Mouse (Mus musculus) heart, embryonic 13.5 days (tissue): ENCODE results near the gene Ifitm3. TPM values are rescaled to one million over a fixed set of nuclear protein-coding genes. Genes with fewer than 3 reads are reported as not detected.

ENCODE experiments used
- ATAC-seq: fragments of 200-750 bp; cut with Nextera tagmentation; 2 replicates; pipeline ENCODE4 v1.8.0; 2017; ENCODE audit warnings: moderate TSS enrichment; ENCODE audit not compliant: insufficient number of reproducible peaks, low FRiP score, low TSS enrichment; ENCODE audit errors: extremely low read depth
- H3K27ac ChIP-seq: fragments of 300-500 bp; sonication (generic); replicated peaks from 2 replicates; pipeline ENCODE4 v1.5.1; 2015; ENCODE audit warnings: moderate library complexity, mild to moderate bottlenecking, inconsistent platforms
- H3K27me3 ChIP-seq: fragments of 300-500 bp; sonication (generic); replicated peaks from 2 replicates; pipeline ENCODE4 v1.6.1; 2015; ENCODE audit warnings: mild to moderate bottlenecking, inconsistent platforms
- H3K36me3 ChIP-seq: fragments of 300-500 bp; sonication (generic); 2 replicates; pipeline ENCODE4 v1.6.1; 2015; ENCODE audit warnings: mild to moderate bottlenecking, inconsistent platforms
- H3K4me1 ChIP-seq: fragments of 300-500 bp; sonication (generic); 2 replicates; pipeline ENCODE4 v1.6.1; 2015; ENCODE audit warnings: inconsistent platforms
- H3K4me2 ChIP-seq: fragments of 300-500 bp; sonication (generic); 2 replicates; pipeline ENCODE4 v1.6.1; 2015; ENCODE audit warnings: inconsistent platforms, mild to moderate bottlenecking, moderate library complexity
- H3K4me3 ChIP-seq: fragments of 300-500 bp; sonication (generic); 2 replicates; pipeline ENCODE4 v1.5.1; 2015; ENCODE audit warnings: moderate library complexity, mild to moderate bottlenecking, inconsistent platforms
- H3K9ac ChIP-seq: fragments of 300-500 bp; sonication (generic); 2 replicates; pipeline ENCODE4 v1.6.1; 2015; ENCODE audit warnings: inconsistent platforms, mild to moderate bottlenecking, moderate library complexity
- H3K9me3 ChIP-seq: fragments of 300-500 bp; sonication (generic); 2 replicates; pipeline ENCODE4 v1.6.1; 2016; ENCODE audit warnings: inconsistent platforms
- WGBS: fragments of 180-500 bp; shearing (Covaris S2); methylation state at CpG from one replicate; pipeline ENCODE4 v1.1.7; 2015; ENCODE audit warnings: mixed read lengths; 5-methylcytosine and 5-hydroxymethylcytosine counted together
- polyA plus RNA-seq: library from polyadenylated mRNA; unstranded; fragments of >200 nt; fragmentation: Nextera tagmentation; extraction: Ambion mirVana; gene quantifications from 2 replicates; pipeline ENCODE4 v1.2.1, GENCODE M21; 2015

Gene Ifitm3
- polyA plus RNA-seq: 73.2 and 78.1 TPM in 2 replicates

DNA sequence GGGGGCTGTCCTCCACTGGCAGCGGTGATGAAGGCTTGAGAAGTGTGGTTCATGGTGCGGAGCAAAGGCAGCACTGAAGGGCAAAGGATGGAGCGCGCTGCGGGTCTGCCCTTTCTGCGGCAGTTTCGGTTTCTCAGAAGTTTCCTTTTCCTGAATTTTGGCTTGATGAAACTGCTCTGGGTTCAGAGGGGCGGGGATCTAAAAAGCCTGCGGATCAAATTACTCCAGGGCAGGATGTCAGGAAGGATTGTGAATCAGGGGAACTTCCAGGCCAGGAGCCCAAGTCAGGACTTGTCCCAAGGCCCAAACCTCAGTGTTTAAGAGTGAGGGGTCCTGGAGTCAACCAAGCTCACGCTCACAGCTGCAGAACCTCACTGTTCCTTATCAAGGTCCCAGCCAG is at the start of gene Ifitm3:
Ifitm3 (minus strand) TSS at position 178 of the 400 bp plus-strand sequence.
- Histone ChIP-seq H3K27ac (peak within 1 kb of the TSS; percentile 51), H3K36me3 (no peaks in the 10 kb centered on the region), H3K9me3 (no peaks in the 10 kb centered on the region), H3K4me1 (peaks cover 23% of the 10 kb centered on the region), H3K4me3 (peak within 1 kb of the TSS; percentile 55), H3K27me3 (peaks cover 12% of the 10 kb centered on the region; the same call in 1 of the 2 replicates), H3K4me2 (peak within 1 kb of the TSS; percentile 67), H3K9ac (peak within 1 kb of the TSS; percentile 76)
- 7% methylated on average over 10 of the region's 10 CpGs for WGBS
- no peak for ATAC-seq

DNA sequence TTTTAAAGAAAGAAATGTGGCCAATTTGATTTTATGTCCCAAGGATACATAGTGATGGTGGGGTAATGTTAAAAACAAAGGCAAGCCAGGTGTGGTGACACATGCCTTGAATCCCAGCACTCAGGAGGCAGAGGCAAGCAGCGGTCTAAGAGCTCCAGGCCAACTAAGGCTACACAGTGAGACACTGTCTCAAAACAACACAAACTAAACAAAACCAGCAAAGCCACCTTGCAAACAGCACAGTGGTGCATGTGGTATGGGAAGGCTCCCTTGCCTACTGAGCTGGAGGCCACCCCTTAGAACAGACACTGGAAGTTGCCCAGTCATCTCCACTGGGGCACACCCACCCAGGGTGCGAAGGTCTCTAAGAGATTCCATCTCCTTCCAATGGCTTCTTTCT is 49.4 kb upstream of the Ifitm3 start:
- no peaks in the 10 kb centered on the region for H3K36me3 ChIP-seq
- H3K9ac ChIP-seq: no peak overlapping the region
- peaks cover 95% of the 10 kb centered on the region for H3K27me3 ChIP-seq
- H3K4me3 ChIP-seq: peak overlapping the region; percentile 60
- ATAC-seq: no peak
- WGBS: 68% methylated on average over 2 of the region's 2 CpGs
- peaks cover 13% of the 10 kb centered on the region for H3K4me1 ChIP-seq
- H3K4me2 ChIP-seq: peak overlapping the region; percentile 92
- H3K9me3 ChIP-seq: peaks cover 3% of the 10 kb centered on the region; the same call in 1 of the 2 replicates
- H3K27ac ChIP-seq: no peak overlapping the region

DNA sequence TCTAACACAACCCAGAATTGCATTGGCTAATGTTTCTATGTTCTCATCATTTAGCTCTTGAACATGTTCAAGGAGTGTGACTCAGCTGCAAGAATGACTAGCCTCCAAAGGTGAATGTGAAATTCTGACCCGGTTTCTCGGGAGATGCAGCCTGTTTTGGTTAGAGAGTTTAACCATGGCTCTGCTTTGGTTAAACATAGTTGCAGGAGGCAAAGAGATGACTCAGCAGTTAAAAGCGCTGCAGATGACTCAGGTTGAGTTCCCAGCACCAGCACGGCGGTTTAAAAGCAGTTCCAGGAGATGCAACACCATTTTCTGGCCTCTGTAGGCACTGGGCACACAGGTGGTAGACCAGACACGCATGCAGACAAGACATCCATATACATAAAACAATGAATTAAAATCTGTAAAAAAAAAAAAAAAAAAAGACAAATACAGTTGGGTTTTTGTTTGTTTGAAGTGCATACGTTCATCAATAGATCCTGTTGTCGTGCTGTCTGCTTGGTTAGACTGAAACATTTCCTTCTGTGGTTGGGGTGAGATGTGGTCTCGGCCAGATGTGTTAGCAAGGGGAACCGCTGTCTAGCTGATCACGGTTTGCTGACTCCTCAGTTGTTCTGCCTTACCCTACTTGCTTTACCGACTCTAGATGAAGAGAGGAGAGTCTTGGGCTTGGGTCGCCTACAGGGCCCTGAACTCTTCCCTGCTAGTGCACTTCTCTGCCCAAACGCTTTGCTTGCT is 48.2 kb upstream of the Ifitm3 start:
- no peak overlapping the region for H3K9ac ChIP-seq
- ATAC-seq: no peak
- peaks cover 3% of the 10 kb centered on the region; the same call in 1 of the 2 replicates for H3K9me3 ChIP-seq
- no peaks in the 10 kb centered on the region for H3K36me3 ChIP-seq
- H3K4me3 ChIP-seq: no peak overlapping the region
- H3K27me3 ChIP-seq: peaks cover 84% of the 10 kb centered on the region
- no peak overlapping the region for H3K4me2 ChIP-seq
- peaks cover 13% of the 10 kb centered on the region for H3K4me1 ChIP-seq
- no peak overlapping the region for H3K27ac ChIP-seq
- WGBS: 83% methylated on average over 14 of the region's 14 CpGs

DNA sequence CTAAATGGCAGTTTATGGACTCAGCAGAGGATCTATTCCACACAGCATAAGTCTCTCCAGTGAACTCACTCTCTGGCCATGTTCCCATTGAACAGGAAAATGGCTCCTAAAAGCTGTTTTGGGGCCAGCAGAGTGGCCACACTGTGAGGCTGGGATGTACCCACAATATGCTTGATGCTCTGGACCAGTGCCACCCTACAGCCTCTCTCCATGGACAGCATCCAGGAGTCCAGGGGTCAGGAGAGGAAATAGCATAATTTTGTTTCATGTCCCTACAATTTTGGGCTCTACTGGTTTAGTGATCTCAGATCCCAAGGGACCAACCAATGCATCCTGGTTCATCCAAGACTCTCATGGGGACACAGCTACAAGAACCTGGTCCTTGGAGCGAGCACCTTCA is 47.0 kb upstream of the Ifitm3 start:
- ATAC-seq: no peak
- Histone ChIP-seq H3K4me3 (no peak overlapping the region), H3K27ac (no peak overlapping the region), H3K36me3 (no peaks in the 10 kb centered on the region), H3K9me3 (peaks cover 3% of the 10 kb centered on the region; the same call in 1 of the 2 replicates), H3K4me1 (peaks cover 13% of the 10 kb centered on the region), H3K27me3 (peaks cover 81% of the 10 kb centered on the region), H3K9ac (no peak overlapping the region), H3K4me2 (no peak overlapping the region)
- WGBS: 70% methylated on average over 1 of the region's 1 CpGs

DNA sequence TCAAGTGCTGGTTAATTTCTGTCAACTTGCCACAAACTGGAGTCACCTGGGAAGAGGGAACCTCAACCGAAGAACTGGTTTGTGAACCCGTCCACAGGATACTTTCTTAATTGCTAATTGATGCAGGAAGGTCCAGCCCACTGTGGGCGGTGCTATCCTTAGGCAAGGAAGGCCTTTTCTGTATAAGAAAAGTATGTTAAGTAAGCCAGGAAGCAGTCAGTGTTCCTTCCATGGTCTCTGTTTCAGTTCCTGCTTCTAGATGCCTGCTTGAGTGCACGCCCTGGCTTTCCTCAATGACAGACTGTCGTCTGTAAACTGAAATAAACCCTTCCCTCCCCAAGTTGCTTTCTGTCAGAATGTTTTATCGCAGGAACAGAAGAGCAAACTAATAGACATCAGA is 46.4 kb upstream of the Ifitm3 start:
- H3K27me3 ChIP-seq: peaks cover 75% of the 10 kb centered on the region
- H3K27ac ChIP-seq: no peak overlapping the region
- H3K4me1 ChIP-seq: peaks cover 13% of the 10 kb centered on the region
- WGBS: 79% methylated on average over 6 of the region's 6 CpGs
- ATAC-seq: no peak
- no peaks in the 10 kb centered on the region for H3K36me3 ChIP-seq
- H3K9me3 ChIP-seq: peaks cover 3% of the 10 kb centered on the region; the same call in 1 of the 2 replicates
- H3K9ac ChIP-seq: no peak overlapping the region
- H3K4me2 ChIP-seq: no peak overlapping the region
- H3K4me3 ChIP-seq: no peak overlapping the region

DNA sequence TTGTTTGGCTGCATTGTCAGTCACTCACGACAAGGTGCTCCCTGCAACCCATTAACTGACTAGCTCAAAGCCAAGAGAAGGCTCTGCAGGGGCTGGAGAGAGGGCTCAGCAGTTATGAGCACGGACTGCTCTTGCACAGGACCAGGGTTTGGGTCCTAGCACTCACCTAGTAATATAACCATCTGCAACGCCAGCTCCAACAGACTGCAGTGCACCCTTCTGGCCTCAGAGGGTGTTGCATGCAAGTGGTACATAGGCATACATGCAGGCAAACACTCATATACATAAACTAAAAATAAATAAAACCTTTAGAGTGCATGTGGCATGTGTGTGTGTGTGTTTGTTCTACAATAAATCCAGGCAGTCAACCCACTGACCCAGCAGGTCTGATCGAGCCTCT is 45.2 kb upstream of the Ifitm3 start:
- Histone ChIP-seq H3K27me3 (peaks cover 67% of the 10 kb centered on the region), H3K4me2 (no peak overlapping the region), H3K27ac (no peak overlapping the region), H3K4me3 (no peak overlapping the region), H3K4me1 (peaks cover 6% of the 10 kb centered on the region), H3K36me3 (no peaks in the 10 kb centered on the region), H3K9me3 (peaks cover 3% of the 10 kb centered on the region; the same call in 1 of the 2 replicates), H3K9ac (no peak overlapping the region)
- ATAC-seq: no peak
- WGBS: 61% methylated on average over 4 of the region's 4 CpGs

DNA sequence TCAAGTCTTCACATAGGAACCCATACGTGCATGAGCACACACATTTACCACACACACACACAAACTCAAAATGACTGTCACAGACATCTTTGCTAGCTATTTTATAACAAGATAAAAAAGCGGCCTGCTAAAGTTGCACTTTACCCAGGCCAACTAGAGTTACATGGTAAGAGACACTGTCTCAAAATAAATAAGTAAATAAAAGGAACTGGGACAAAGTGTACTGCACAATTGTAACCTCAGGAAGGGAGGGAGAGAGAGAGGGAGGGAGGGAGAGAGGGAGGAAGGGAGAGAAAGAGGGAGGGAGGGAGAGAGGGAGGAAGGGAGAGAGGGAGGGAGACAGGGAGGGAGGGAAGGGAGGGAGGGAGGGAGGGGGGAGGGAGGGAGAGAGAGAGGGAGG is 41.9 kb upstream of the Ifitm3 start:
- H3K27me3 ChIP-seq: peaks cover 34% of the 10 kb centered on the region
- no peak overlapping the region for H3K27ac ChIP-seq
- no peak for ATAC-seq
- H3K4me1 ChIP-seq: peaks cover 11% of the 10 kb centered on the region
- H3K4me2 ChIP-seq: no peak overlapping the region
- H3K9me3 ChIP-seq: peaks cover 3% of the 10 kb centered on the region; the same call in 1 of the 2 replicates
- no peaks in the 10 kb centered on the region for H3K36me3 ChIP-seq
- WGBS: 73% methylated on average over 2 of the region's 2 CpGs
- H3K4me3 ChIP-seq: no peak overlapping the region
- no peak overlapping the region for H3K9ac ChIP-seq

DNA sequence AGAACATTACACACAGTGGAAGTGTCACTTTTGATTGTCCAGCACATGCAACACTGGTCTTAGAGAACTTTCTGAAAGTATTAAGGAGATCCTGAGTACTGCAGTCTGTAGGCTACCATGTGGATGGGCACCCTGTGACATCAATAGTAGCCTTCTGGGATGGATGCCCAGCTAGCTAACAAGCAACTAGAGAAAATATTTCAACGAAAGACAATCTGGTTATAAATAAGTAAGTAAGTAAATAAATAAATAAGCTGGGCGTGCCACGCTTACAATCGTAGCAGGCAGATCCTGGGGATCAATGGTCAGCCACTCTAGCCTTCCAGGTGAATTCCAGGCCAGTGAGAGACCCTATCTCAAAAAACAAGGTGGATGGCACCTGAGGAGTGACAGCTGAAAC is 41.4 kb upstream of the Ifitm3 start:
- no peaks in the 10 kb centered on the region for H3K36me3 ChIP-seq
- peaks cover 31% of the 10 kb centered on the region for H3K27me3 ChIP-seq
- H3K9ac ChIP-seq: no peak overlapping the region
- no peak overlapping the region for H3K27ac ChIP-seq
- H3K4me2 ChIP-seq: no peak overlapping the region
- peaks cover 3% of the 10 kb centered on the region; the same call in 1 of the 2 replicates for H3K9me3 ChIP-seq
- no peak overlapping the region for H3K4me3 ChIP-seq
- H3K4me1 ChIP-seq: peaks cover 15% of the 10 kb centered on the region
- no peak for ATAC-seq
- WGBS: 85% methylated on average over 4 of the region's 4 CpGs

DNA sequence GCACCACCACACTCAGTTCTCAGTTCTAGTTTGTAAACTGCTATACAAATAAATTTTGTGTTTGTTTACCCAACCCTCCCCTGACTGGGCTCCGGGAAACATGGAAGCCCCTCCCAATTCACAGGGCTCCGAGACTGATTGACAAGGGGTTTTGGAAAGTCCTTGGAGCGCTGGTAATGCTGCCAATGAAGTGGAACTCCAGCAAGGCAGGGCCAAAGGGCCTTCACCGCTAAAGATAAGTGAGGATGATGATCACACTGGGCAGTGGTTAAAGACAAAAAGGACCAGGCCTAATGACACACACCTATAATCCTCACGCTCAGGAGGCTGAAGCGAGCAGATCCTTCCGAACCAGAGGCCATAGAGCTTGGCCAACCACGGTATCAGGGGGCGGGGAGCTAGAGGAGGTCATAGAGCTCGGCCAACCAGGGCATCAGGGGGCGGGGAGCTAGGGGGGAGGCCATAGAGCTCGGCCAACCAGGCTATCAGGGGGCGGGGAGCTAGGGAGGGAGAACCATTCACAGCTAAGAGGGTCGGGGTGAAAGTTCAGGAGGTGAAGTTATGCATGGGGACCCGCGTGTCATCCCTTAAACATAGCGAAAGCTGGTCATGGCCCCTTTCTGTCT is 40.6 kb upstream of the Ifitm3 start:
- H3K4me2 ChIP-seq: no peak overlapping the region
- peaks cover 3% of the 10 kb centered on the region; the same call in 1 of the 2 replicates for H3K9me3 ChIP-seq
- ATAC-seq: no peak
- H3K4me3 ChIP-seq: no peak overlapping the region
- no peak overlapping the region for H3K9ac ChIP-seq
- no peaks in the 10 kb centered on the region for H3K36me3 ChIP-seq
- peaks cover 27% of the 10 kb centered on the region for H3K27me3 ChIP-seq
- H3K4me1 ChIP-seq: peaks cover 17% of the 10 kb centered on the region
- 52% methylated on average over 17 of the region's 17 CpGs for WGBS
- no peak overlapping the region for H3K27ac ChIP-seq

DNA sequence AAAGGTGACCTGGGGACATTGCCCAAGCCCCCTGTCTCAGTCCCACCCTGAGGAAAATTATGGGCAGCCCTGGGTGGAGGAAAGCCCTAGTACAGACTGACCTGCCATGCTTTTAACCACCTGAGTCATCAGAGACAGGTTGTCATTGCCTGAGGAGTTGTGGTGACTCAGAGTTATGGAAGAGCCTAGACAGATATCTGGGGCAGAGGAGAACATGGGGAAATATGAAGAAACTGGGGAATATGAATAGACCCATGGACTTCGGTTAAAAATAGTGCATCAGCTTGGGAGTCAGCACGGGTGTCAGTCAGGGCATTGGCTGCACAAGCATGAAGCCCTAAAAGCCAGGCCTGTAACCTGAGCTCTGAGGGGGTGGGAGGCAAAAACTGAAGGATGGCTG is 38.8 kb upstream of the Ifitm3 start:
- Histone ChIP-seq H3K4me1 (peaks cover 17% of the 10 kb centered on the region), H3K27me3 (peaks cover 17% of the 10 kb centered on the region; the same call in 1 of the 2 replicates), H3K27ac (no peak overlapping the region), H3K9ac (no peak overlapping the region), H3K36me3 (no peaks in the 10 kb centered on the region), H3K4me2 (no peak overlapping the region), H3K4me3 (no peak overlapping the region), H3K9me3 (no peaks in the 10 kb centered on the region)
- ATAC-seq: no peak
- WGBS: 53% methylated on average over 2 of the region's 2 CpGs

DNA sequence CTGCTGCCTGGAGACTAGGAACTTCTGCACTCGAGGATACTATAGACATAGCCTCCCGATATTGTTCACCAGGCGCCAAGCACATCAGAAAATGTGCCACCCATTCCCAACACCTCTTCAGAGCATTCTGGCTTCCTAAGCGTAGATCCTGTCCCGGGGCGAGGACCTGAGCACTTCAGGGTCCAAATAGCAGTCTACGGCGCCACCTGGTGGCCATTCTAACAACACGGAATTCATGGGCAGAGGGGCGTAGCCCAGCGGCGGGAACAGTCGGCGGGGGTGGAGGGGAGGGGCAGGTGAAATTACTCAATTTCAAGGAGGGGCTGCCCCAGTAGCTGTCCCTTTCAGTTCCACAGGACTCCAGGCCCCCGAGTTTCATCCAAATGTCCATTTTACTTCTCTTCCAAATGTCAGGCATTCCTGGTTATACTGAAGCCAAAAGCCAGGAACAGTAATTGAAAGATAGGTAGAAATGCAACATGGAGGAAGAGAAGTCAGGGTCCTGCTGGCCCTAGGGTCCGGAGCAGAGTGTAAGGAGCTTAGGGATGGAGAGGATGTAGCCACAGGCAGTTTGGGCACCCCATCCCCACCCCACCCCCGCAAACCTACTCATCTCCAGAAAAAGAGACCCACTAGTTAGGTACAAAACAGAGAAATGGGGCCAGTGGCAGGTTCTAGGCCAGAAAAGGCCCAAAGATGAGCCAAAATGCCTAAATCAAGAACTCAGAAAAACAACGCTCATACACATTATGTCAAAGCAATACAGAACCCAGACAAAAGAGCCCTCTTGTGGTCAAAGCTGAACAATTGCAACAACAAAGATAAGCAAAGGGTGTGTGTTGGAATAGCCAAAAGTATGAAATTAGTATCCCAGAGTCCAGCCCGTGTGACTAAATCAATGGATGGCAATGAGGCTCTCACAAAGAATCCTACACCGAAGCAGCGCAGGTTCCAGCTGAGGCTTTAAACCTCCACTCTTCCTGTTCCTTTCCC is 38.0 kb upstream of the Ifitm3 start:
- 9% methylated on average over 21 of the region's 21 CpGs for WGBS
- peak; percentile 72 for ATAC-seq
- peak overlapping the region; percentile 77 for H3K9ac ChIP-seq

More for the DNA sequence above, 38.0 kb upstream of the Ifitm3 start:
- H3K27ac ChIP-seq: peak overlapping the region; percentile 86
- H3K36me3 ChIP-seq: no peaks in the 10 kb centered on the region
- H3K9me3 ChIP-seq: no peaks in the 10 kb centered on the region
- H3K4me1 ChIP-seq: peaks cover 17% of the 10 kb centered on the region
- H3K27me3 ChIP-seq: peaks cover 14% of the 10 kb centered on the region; the same call in 1 of the 2 replicates
- peak overlapping the region; percentile 80 for H3K4me2 ChIP-seq
- H3K4me3 ChIP-seq: peak overlapping the region; percentile 48
